Mouse (Mus musculus): ENCODE data around the gene Efcc1. TPM values are rescaled to one million over a fixed set of nuclear protein-coding genes. Genes with fewer than 3 reads are reported as not detected.

Efcc1 gene
- total and polyA plus RNA-seq, 3 experiments: 0.14 TPM; not detected in 2

- TF ChIP-seq KAT2A (IDR thresholded peaks at IDR 0.05; ENCODE audit: insufficient replicate concordance, low read length): no peak
- Histone ChIP-seq H3K4me3 (replicated peaks in 1 of 3; ENCODE audit: low read depth in 2 of 3, low read length in 2 of 3, poor library complexity in 1 of 3) (no peak overlapping the region), H3K27me3 (replicated peaks) (no peaks in the 10 kb centered on the region), H3K9ac (ENCODE audit: insufficient read depth, low read depth) (no peak overlapping the region), H3K27ac (ENCODE audit: insufficient read depth, low read depth) (no peak overlapping the region), H3K4me2 (ENCODE audit: insufficient read depth, low read depth, poor library complexity, severe bottlenecking) (no peak overlapping the region), H3K4me1 (ENCODE audit: control insufficient read depth in 1 of 2, insufficient read depth in 2 of 2) (peaks cover 6 to 34% of the 10 kb centered on the region in 2 experiments), H3K36me3 (replicated peaks in 1 of 2; ENCODE audit: control insufficient read depth in 1 of 2, insufficient read depth in 1 of 2, low read length in 1 of 2) (peaks cover 6 to 59% of the 10 kb centered on the region in 2 experiments), H3K79me2 (replicated peaks; ENCODE audit: control insufficient read depth, extremely low read depth, insufficient read depth, poor library complexity, severe bottlenecking) (peaks cover 12% of the 10 kb centered on the region), H3K9me3 (replicated peaks; ENCODE audit: low read length) (no peaks in the 10 kb centered on the region)
- DNase-seq (ENCODE audit: extremely low read depth): no peak
- dilution Hi-C loops (cut with MboI; ENCODE audit: extremely low pct_ligation_motif_present, extremely low pct_unique_long_range_greater_than_20kb, low sequenced_read_pairs): no loop called here
- in situ Hi-C loops (cut with MboI; ENCODE audit: low pct_ligation_motif_present, low pct_unique_long_range_greater_than_20kb, low sequenced_read_pairs): no loop called here
Measured at GRCm38 (mm10) chr6:87802462-87802861, 71.8 kb downstream of the Efcc1 start.

- Histone ChIP-seq H3K27me3 (replicated peaks) (no peaks in the 10 kb centered on the region), H3K4me2 (ENCODE audit: insufficient read depth, low read depth, poor library complexity, severe bottlenecking) (no peak overlapping the region), H3K9me3 (replicated peaks; ENCODE audit: low read length) (no peaks in the 10 kb centered on the region), H3K9ac (ENCODE audit: insufficient read depth, low read depth) (no peak overlapping the region), H3K79me2 (replicated peaks; ENCODE audit: control insufficient read depth, extremely low read depth, insufficient read depth, poor library complexity, severe bottlenecking) (peaks cover 25% of the 10 kb centered on the region), H3K4me1 (ENCODE audit: control insufficient read depth in 1 of 2, insufficient read depth in 2 of 2) (peaks cover 14 to 40% of the 10 kb centered on the region in 2 experiments), H3K4me3 (replicated peaks in 1 of 3; ENCODE audit: low read depth in 2 of 3, low read length in 2 of 3, poor library complexity in 1 of 3) (no peak overlapping the region), H3K27ac (ENCODE audit: insufficient read depth, low read depth) (no peak overlapping the region), H3K36me3 (replicated peaks in 1 of 2; ENCODE audit: control insufficient read depth in 1 of 2, insufficient read depth in 1 of 2, low read length in 1 of 2) (peaks cover 6 to 52% of the 10 kb centered on the region in 2 experiments)
- DNase-seq (ENCODE audit: extremely low read depth): no peak
- dilution Hi-C loops (cut with MboI; ENCODE audit: extremely low pct_ligation_motif_present, extremely low pct_unique_long_range_greater_than_20kb, low sequenced_read_pairs) (no loop called here), in situ Hi-C loops (cut with MboI; ENCODE audit: low pct_ligation_motif_present, low pct_unique_long_range_greater_than_20kb, low sequenced_read_pairs) (no loop called here)
- TF ChIP-seq SMC3 (IDR thresholded peaks at IDR 0.05; ENCODE audit: low read depth, low read length) (no peak), USF2 (conservative IDR thresholded peaks at IDR 0.05; ENCODE audit: low read depth, low read length) (no peak), CTCF (conservative IDR thresholded peaks at IDR 0.05 in 1 of 2, IDR thresholded peaks at IDR 0.05 in 1 of 2; ENCODE audit: low read depth in 2 of 2, low read length in 2 of 2) (no peak), NRF1 (IDR thresholded peaks at IDR 0.05; ENCODE audit: low read depth, low read length) (no peak), MAFK (IDR thresholded peaks at IDR 0.05; ENCODE audit: insufficient replicate concordance, low read length) (no peak), POLR2AphosphoS2 (IDR thresholded peaks at IDR 0.05; ENCODE audit: low read depth, low read length) (no peak), ETS1 (conservative IDR thresholded peaks at IDR 0.05; ENCODE audit: low read depth, low read length) (no peak), SIN3A (IDR thresholded peaks at IDR 0.05; ENCODE audit: low read length) (no peak), GABPA (IDR thresholded peaks at IDR 0.05; ENCODE audit: insufficient replicate concordance, low read depth, low read length) (no peak)
Measured at GRCm38 (mm10) chr6:87804036-87804435, 73.4 kb downstream of the Efcc1 start.

GRCm38 (mm10) chr6:87804886-87805285, 74.2 kb downstream of the Efcc1 start:
- Histone ChIP-seq H3K4me2 (ENCODE audit: insufficient read depth, low read depth, poor library complexity, severe bottlenecking) (no peak overlapping the region), H3K9me3 (replicated peaks; ENCODE audit: low read length) (no peaks in the 10 kb centered on the region), H3K9ac (ENCODE audit: insufficient read depth, low read depth) (no peak overlapping the region), H3K36me3 (replicated peaks in 1 of 2; ENCODE audit: control insufficient read depth in 1 of 2, insufficient read depth in 1 of 2, low read length in 1 of 2) (peaks cover 6 to 45% of the 10 kb centered on the region in 2 experiments), H3K4me1 (ENCODE audit: control insufficient read depth in 1 of 2, insufficient read depth in 2 of 2) (peaks cover 14 to 48% of the 10 kb centered on the region in 2 experiments), H3K79me2 (replicated peaks; ENCODE audit: control insufficient read depth, extremely low read depth, insufficient read depth, poor library complexity, severe bottlenecking) (peaks cover 32% of the 10 kb centered on the region), H3K27ac (ENCODE audit: insufficient read depth, low read depth) (no peak overlapping the region), H3K4me3 (replicated peaks in 1 of 3; ENCODE audit: low read depth in 2 of 3, low read length in 2 of 3, poor library complexity in 1 of 3) (no peak overlapping the region), H3K27me3 (replicated peaks) (no peaks in the 10 kb centered on the region)
- TF ChIP-seq ZMIZ1 (IDR thresholded peaks at IDR 0.05; ENCODE audit: low read depth, low read length) (no peak), JUND (conservative IDR thresholded peaks at IDR 0.05; ENCODE audit: low read depth, low read length) (no peak), MAZ (IDR thresholded peaks at IDR 0.05; ENCODE audit: low read depth, low read length) (no peak), POLR2A (IDR thresholded peaks at IDR 0.05; ENCODE audit: low read depth, low read length) (no peak), USF2 (conservative IDR thresholded peaks at IDR 0.05; ENCODE audit: low read depth, low read length) (no peak), MYC (IDR thresholded peaks at IDR 0.05; ENCODE audit: low read depth, low read length) (no peak), JUN (IDR thresholded peaks at IDR 0.05; ENCODE audit: insufficient read depth, low read depth, low read length) (no peak), MAX (IDR thresholded peaks at IDR 0.05; ENCODE audit: low read length) (no peak), GABPA (IDR thresholded peaks at IDR 0.05; ENCODE audit: insufficient replicate concordance, low read depth, low read length) (no peak), RCOR1 (conservative IDR thresholded peaks at IDR 0.05; ENCODE audit: low read depth, low read length) (no peak), MAFK (IDR thresholded peaks at IDR 0.05; ENCODE audit: insufficient replicate concordance, low read length) (no peak), SMC3 (IDR thresholded peaks at IDR 0.05; ENCODE audit: low read depth, low read length) (no peak), UBTF (IDR thresholded peaks at IDR 0.05; ENCODE audit: low read depth, low read length) (no peak), ZNF384 (IDR thresholded peaks at IDR 0.05; ENCODE audit: low read depth, low read length) (no peak), ETS1 (conservative IDR thresholded peaks at IDR 0.05; ENCODE audit: low read depth, low read length) (no peak), E2F4 (IDR thresholded peaks at IDR 0.05; ENCODE audit: insufficient replicate concordance, low read depth, low read length) (no peak), MEF2A (IDR thresholded peaks at IDR 0.05; ENCODE audit: borderline replicate concordance, low read depth, low read length) (no peak), HCFC1 (IDR thresholded peaks at IDR 0.05; ENCODE audit: low read depth, low read length) (no peak), RAD21 (IDR thresholded peaks at IDR 0.05; ENCODE audit: low read depth, low read length) (no peak)
- dilution Hi-C loops (cut with MboI; ENCODE audit: extremely low pct_ligation_motif_present, extremely low pct_unique_long_range_greater_than_20kb, low sequenced_read_pairs): no loop called here
- no peak for DNase-seq (ENCODE audit: extremely low read depth)
- in situ Hi-C loops (cut with MboI; ENCODE audit: low pct_ligation_motif_present, low pct_unique_long_range_greater_than_20kb, low sequenced_read_pairs): no loop called here

All from CH12.LX (cell line).